Mouse (Mus musculus): ENCODE data around the gene BC049730.

BC049730 gene

DNA sequence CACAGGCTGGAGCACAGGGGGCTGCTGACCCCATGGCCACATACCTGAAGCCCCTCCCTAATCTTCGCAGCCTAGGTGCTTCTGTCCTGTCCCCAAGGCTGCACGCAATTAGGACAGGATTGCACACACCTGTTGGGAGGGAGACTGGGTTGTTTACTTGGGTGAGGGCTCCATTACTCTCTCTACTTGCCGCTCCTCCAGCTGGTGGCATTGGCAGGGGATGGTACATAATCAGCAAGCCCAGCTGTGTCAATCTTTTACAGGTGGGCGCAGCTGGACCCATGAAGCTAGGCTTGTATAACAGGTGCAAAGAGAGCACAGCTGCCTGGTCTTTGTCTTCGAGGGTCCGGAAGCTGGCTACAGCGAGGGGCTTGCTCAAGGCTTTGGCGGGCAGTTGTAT lies 53.5 kb downstream of the BC049730 start:
- no peak for DNase-seq (ENCODE audit: low read depth, low spot score)

Data from skeletal muscle tissue, adult 2 months (tissue).